Mouse (Mus musculus) hindbrain, embryonic 11.5 days (tissue): Measurements from ENCODE around the gene Gja1. TPM values are rescaled to one million over a fixed set of nuclear protein-coding genes. Genes with fewer than 3 reads are reported as not detected.

Experiments used
- ATAC-seq: fragments of 200-750 bp; cut with Nextera tagmentation; 2 replicates; pipeline ENCODE4 v1.8.0; 2017; ENCODE audit warnings: mild to moderate bottlenecking, moderate TSS enrichment, moderate library complexity; ENCODE audit not compliant: low FRiP score
- DNase-seq: peaks from one replicate; pipeline ENCODE4 v3.0.0-alpha.2; 2015; ENCODE audit warnings: low spot score
- H3K27ac ChIP-seq: fragments of 300-500 bp; sonication (generic); 2 replicates; pipeline ENCODE4 v1.5.1; 2014; ENCODE audit warnings: mild to moderate bottlenecking, low read depth, low read length
- H3K27me3 ChIP-seq: fragments of 300-500 bp; sonication (generic); 2 replicates; pipeline ENCODE4 v1.6.1; 2014; ENCODE audit warnings: mild to moderate bottlenecking, low read length, moderate library complexity, mixed read lengths; ENCODE audit not compliant: control insufficient read depth, insufficient read depth
- H3K36me3 ChIP-seq: fragments of 300-500 bp; sonication (generic); 2 replicates; pipeline ENCODE4 v1.6.1; 2014; ENCODE audit warnings: mild to moderate bottlenecking, low read length, moderate library complexity, mixed read lengths; ENCODE audit not compliant: control insufficient read depth, insufficient read depth
- H3K4me1 ChIP-seq: fragments of 300-500 bp; sonication (generic); replicated peaks from 2 replicates; pipeline ENCODE4 v1.6.1; 2014; ENCODE audit warnings: low read length, mixed read lengths; ENCODE audit not compliant: control insufficient read depth, insufficient read depth
- H3K4me2 ChIP-seq: fragments of 300-500 bp; sonication (generic); replicated peaks from 2 replicates; pipeline ENCODE4 v1.6.1; 2014; ENCODE audit warnings: mild to moderate bottlenecking, low read depth, low read length
- H3K4me3 ChIP-seq: fragments of 300-500 bp; sonication (generic); 2 replicates; pipeline ENCODE4 v1.5.1; 2014; ENCODE audit warnings: low read depth, low read length
- H3K9ac ChIP-seq: fragments of 300-500 bp; sonication (generic); 2 replicates; pipeline ENCODE4 v1.6.1; 2014; ENCODE audit warnings: low read depth, low read length
- H3K9me3 ChIP-seq: fragments of 300-500 bp; sonication (generic); 2 replicates; pipeline ENCODE4 v1.6.1; 2016; ENCODE audit warnings: low read length; ENCODE audit not compliant: control insufficient read depth
- WGBS: fragments of 180-500 bp; shearing (Covaris S2); extraction: QIAGEN DNeasy Blood & Tissue Kit; methylation state at CpG from one replicate; pipeline ENCODE4 v1.1.7; 2014; 5-methylcytosine and 5-hydroxymethylcytosine counted together
- polyA plus RNA-seq: library from polyadenylated mRNA; unstranded; fragments of >200 nt; fragmentation: Nextera tagmentation; extraction: Ambion mirVana; gene quantifications from 2 replicates; pipeline ENCODE4 v1.2.1, GENCODE M21; 2014

Gja1 gene
- polyA plus RNA-seq: 160 and 163 TPM in 2 replicates

- Histone ChIP-seq H3K27me3 (no peaks in the 10 kb centered on the region), H3K4me3 (peak within 1 kb of the TSS; percentile 50), H3K4me1 (no peaks in the 10 kb centered on the region), H3K4me2 (peak within 1 kb of the TSS; percentile 71), H3K36me3 (no peaks in the 10 kb centered on the region), H3K9ac (peak within 1 kb of the TSS; percentile 58), H3K27ac (peak within 1 kb of the TSS; percentile 40), H3K9me3 (no peaks in the 10 kb centered on the region)
- WGBS: under 1% methylated on average over 23 of the region's 23 CpGs
- peak; percentile 41 for ATAC-seq
- peak; percentile 67 for DNase-seq
Observed at GRCm38 (mm10) chr10:56377097-56377965, at the start of gene Gja1. Gene Gja1, plus strand, starts transcription at chr10:56377330.

- H3K9ac ChIP-seq: no peak overlapping the region
- no peaks in the 10 kb centered on the region for H3K4me1 ChIP-seq
- H3K36me3 ChIP-seq: no peaks in the 10 kb centered on the region
- no peaks in the 10 kb centered on the region for H3K27me3 ChIP-seq
- ATAC-seq: peak; percentile 89
- peak; percentile 86 for DNase-seq
- no peaks in the 10 kb centered on the region for H3K9me3 ChIP-seq
- H3K4me3 ChIP-seq: no peak overlapping the region
- no peak overlapping the region for H3K4me2 ChIP-seq
- no peak overlapping the region for H3K27ac ChIP-seq
- WGBS: 55% methylated on average over 6 of the region's 6 CpGs
Observed at GRCm38 (mm10) chr10:56338851-56339489, 38.2 kb upstream of the Gja1 start.

DNA sequence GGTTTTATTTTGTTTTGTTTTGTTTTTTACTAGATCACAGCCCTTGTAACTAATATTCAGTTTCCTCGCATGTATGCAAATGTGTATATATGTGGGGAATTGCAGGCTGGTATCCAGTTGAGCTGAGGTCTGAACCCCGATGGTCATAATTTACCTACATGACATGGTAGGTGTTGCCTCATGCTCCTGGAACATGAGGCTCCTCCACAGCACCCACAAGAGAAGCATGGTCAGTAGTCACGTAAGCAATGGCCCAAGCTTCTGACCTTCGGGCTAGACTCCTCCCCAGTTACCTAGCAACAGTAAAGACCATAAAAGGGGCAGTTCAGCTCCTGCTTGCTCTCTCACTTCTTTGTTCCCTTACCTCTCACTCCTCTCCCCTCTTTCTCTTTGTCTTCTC, 16.7 kb upstream of the Gja1 start:
- Histone ChIP-seq H3K4me3 (no peak overlapping the region), H3K36me3 (no peaks in the 10 kb centered on the region), H3K4me2 (no peak overlapping the region), H3K27me3 (no peaks in the 10 kb centered on the region), H3K9ac (no peak overlapping the region), H3K9me3 (no peaks in the 10 kb centered on the region), H3K4me1 (no peaks in the 10 kb centered on the region), H3K27ac (no peak overlapping the region)
- WGBS: 66% methylated on average over 4 of the region's 4 CpGs
- no peak for ATAC-seq
- no peak for DNase-seq

- Histone ChIP-seq H3K27ac (no peak overlapping the region), H3K4me2 (no peak overlapping the region), H3K4me3 (no peak overlapping the region), H3K27me3 (no peaks in the 10 kb centered on the region), H3K36me3 (no peaks in the 10 kb centered on the region), H3K9me3 (no peaks in the 10 kb centered on the region), H3K9ac (no peak overlapping the region), H3K4me1 (no peaks in the 10 kb centered on the region)
- peak; percentile 66 for ATAC-seq
- WGBS: 29% methylated on average over 7 of the region's 7 CpGs
- peak; percentile 76 for DNase-seq
Observed at GRCm38 (mm10) chr10:56369073-56369472, 8.1 kb upstream of the Gja1 start.

DNA sequence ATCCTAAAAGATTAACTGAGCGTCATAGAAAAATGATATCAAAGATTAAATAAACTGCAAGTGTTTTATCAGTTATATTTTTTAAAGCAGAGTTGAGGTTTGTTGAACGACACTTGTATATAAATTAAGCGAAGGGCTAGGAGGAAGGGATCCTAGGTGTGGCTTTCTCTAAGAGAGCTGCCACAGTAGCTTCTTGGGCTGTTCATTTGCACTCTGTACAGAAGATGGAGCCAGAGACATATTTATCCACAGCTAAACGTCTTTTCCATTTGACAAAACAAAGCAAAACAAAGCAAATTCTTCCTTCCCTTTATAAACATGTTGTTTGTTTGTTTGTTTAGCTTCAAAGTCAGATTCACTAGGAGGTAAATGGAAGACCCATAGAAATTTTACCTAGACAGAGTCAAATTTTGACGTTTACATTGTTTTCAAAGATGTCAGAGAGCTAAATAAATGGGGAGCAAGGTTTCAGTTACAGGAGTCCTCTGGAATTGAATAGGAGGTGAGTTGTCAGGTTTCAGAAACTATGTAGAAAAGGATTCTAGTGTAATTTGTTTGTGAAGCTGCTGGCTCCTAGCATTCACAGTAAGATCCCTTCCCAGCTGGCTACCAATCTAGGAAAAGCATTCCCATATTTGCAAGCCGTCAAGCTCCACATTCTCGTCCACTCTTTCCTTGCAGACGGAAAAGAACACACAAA, 4.0 kb upstream of the Gja1 start:
- DNase-seq (peak; percentile 35), ATAC-seq (no peak)
- Histone ChIP-seq H3K4me3 (no peak overlapping the region), H3K27me3 (no peaks in the 10 kb centered on the region), H3K9me3 (no peaks in the 10 kb centered on the region), H3K4me2 (no peak overlapping the region), H3K4me1 (no peaks in the 10 kb centered on the region), H3K36me3 (no peaks in the 10 kb centered on the region), H3K27ac (no peak overlapping the region), H3K9ac (no peak overlapping the region)
- WGBS: 21% methylated on average over 8 of the region's 8 CpGs

DNA sequence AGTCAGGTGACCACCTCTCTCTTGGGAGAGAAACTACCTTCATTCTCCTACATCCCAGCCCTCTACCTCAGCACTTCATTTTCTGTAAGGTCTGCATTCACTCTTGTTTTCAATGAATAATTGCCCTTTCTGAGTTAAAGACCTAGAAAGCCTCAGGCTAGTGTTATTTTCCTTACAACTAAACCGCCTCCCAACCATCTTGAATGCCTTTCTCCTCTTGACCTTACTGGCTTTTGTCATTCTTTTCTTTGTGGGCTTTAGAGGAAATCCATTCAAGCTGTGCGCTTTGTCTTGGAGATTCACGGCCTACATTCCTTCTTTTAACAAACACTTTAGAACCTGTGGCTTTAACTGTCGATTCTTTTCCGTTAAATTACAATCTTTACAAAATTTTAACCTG, 3.0 kb upstream of the Gja1 start:
- Histone ChIP-seq H3K27ac (no peak overlapping the region), H3K9me3 (no peaks in the 10 kb centered on the region), H3K36me3 (no peaks in the 10 kb centered on the region), H3K4me3 (no peak overlapping the region), H3K4me2 (no peak overlapping the region), H3K27me3 (no peaks in the 10 kb centered on the region), H3K9ac (no peak overlapping the region), H3K4me1 (no peaks in the 10 kb centered on the region)
- DNase-seq (peak; percentile 21), ATAC-seq (no peak)
- WGBS: 14% methylated on average over 5 of the region's 5 CpGs

DNA sequence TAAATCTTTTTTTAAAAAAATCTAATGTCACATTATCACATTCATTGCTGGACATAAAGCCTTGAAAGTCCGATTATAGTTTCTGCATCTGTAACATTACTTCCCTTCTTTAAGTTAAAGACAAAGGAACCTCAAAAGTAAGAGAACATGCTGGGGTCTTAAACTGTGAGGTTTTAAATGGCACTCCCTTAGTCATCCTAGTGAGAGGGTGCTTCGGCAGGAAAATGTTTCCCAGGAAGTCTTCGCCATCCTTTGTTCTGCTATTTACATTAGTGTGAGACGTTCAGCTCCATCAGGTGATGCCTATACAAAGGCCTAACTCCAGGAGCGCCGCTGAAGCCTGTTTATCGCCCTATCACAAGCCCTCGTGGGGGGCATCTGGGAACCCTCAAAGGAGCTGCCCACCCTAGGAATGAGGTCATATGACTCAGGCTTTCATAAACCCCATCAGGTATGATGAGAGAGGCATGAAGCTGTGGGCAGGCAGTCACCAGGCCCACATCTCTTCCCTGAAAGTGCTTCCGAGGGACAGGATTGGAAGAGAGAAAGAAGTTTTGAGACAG, 1.1 kb upstream of the Gja1 start:
- no peak overlapping the region for H3K27ac ChIP-seq
- ATAC-seq (no peak), DNase-seq (peak; percentile 31)
- H3K4me1 ChIP-seq: no peaks in the 10 kb centered on the region
- no peaks in the 10 kb centered on the region for H3K27me3 ChIP-seq
- no peak overlapping the region for H3K9ac ChIP-seq
- H3K4me3 ChIP-seq: no peak overlapping the region
- no peaks in the 10 kb centered on the region for H3K9me3 ChIP-seq
- H3K4me2 ChIP-seq: no peak overlapping the region
- 11% methylated on average over 9 of the region's 9 CpGs for WGBS
- H3K36me3 ChIP-seq: no peaks in the 10 kb centered on the region

- Histone ChIP-seq H3K27me3 (no peaks in the 10 kb centered on the region), H3K4me3 (peak overlapping the region; percentile 50)
Observed at GRCm38 (mm10) chr10:56377966-56378647, 977 bp downstream of the Gja1 start.

More at GRCm38 (mm10) chr10:56377966-56378647, 977 bp downstream of the Gja1 start:
- no peaks in the 10 kb centered on the region for H3K36me3 ChIP-seq
- ATAC-seq: peak; percentile 32
- no peaks in the 10 kb centered on the region for H3K9me3 ChIP-seq
- peak; percentile 66 for DNase-seq
- no peaks in the 10 kb centered on the region for H3K4me1 ChIP-seq
- peak overlapping the region; percentile 40 for H3K27ac ChIP-seq
- peak overlapping the region; percentile 58 for H3K9ac ChIP-seq
- H3K4me2 ChIP-seq: peak overlapping the region; percentile 71
- WGBS: under 1% methylated on average over 25 of the region's 25 CpGs
